Mouse (Mus musculus) megakaryocyte, embryonic 14.5 days (primary cell): ENCODE measurements at regions not wholly inside any gene's neighbourhood (a gene's known extent, or its start where the extent isn't known, plus 50 kb on each side); places are given as distances from the start of the nearest gene placed in this dataset.

Experiments used
- FLI1 ChIP-seq: IDR thresholded peaks from 2 replicates; pipeline ENCODE4 v1.6.1; 2012; ENCODE audit warnings: low read length, inconsistent platforms, mixed read lengths
- GATA1 ChIP-seq: IDR thresholded peaks from 3 replicates; pipeline ENCODE4 v1.6.1; 2012; ENCODE audit warnings: mixed read lengths, low read length, inconsistent platforms, borderline replicate concordance

- no peak for TF ChIP-seq GATA1
- no peak for TF ChIP-seq FLI1
These were observed 484.0 kb upstream of the Kcnab2 start for GRCm38 (mm10) chr4:152961677-152962076.
